Mouse (Mus musculus) CD8-positive naive resting alpha-beta T cell, adult 2 months (primary cell): ENCODE data around the gene Gm49336.

ENCODE experiments used
- DNase-seq, 2 experiments: peaks; one replicate each; pipeline ENCODE4 v3.0.0; 2022; ENCODE audit warnings: low read depth in 2 of 2, low spot score in 2 of 2

The Gm49336 gene

GRCm38 (mm10) chr14:60251281-60252003, at the start of gene Gm49336, which contains the start of gene Nupl1:
Gene Gm49336, minus strand, starts transcription at chr14:60251507.
Gene Nupl1, minus strand, starts transcription at chr14:60251431.
- peak; percentile 97 to 98 for DNase-seq

GRCm38 (mm10) chr14:60301024-60301423, 49.7 kb upstream of the Gm49336 start:
- no peak for DNase-seq

GRCm38 (mm10) chr14:60300224-60300991, 49.1 kb upstream of the Gm49336 start:
- DNase-seq = no peak

- DNase-seq = no peak
These were observed 44.2 kb upstream of the Gm49336 start for GRCm38 (mm10) chr14:60295531-60295930.

GRCm38 (mm10) chr14:60290363-60290762, 39.1 kb upstream of the Gm49336 start:
- DNase-seq = no peak

- no peak for DNase-seq
These were observed 35.0 kb upstream of the Gm49336 start for GRCm38 (mm10) chr14:60286194-60286863.

GRCm38 (mm10) chr14:60275301-60276276, 24.3 kb upstream of the Gm49336 start:
- no peak for DNase-seq

GRCm38 (mm10) chr14:60273346-60273745, 22.0 kb upstream of the Gm49336 start:
- DNase-seq = no peak

- DNase-seq = peak; percentile 38 to 53
These were observed 18.0 kb upstream of the Gm49336 start for GRCm38 (mm10) chr14:60269333-60269732.

- DNase-seq = peak; percentile 91 to 94
These were observed 13.9 kb upstream of the Gm49336 start, which contains the start of gene Mtmr6 for GRCm38 (mm10) chr14:60264990-60265876. Gene Mtmr6, plus strand, starts transcription at chr14:60265228.

GRCm38 (mm10) chr14:60262316-60262715, 11.0 kb upstream of the Gm49336 start:
- DNase-seq = no peak

- DNase-seq = no peak
These were observed 6.5 kb upstream of the Gm49336 start for GRCm38 (mm10) chr14:60257851-60258250.

- no peak for DNase-seq
These were observed 5.8 kb upstream of the Gm49336 start for GRCm38 (mm10) chr14:60257101-60257500.

GRCm38 (mm10) chr14:60256356-60256755, 5.0 kb upstream of the Gm49336 start:
- no peak for DNase-seq

GRCm38 (mm10) chr14:60254774-60255173, 3.5 kb upstream of the Gm49336 start:
- DNase-seq = no peak

GRCm38 (mm10) chr14:60253466-60253865, 2.2 kb upstream of the Gm49336 start:
- DNase-seq = no peak

GRCm38 (mm10) chr14:60252004-60253000, 995 bp upstream of the Gm49336 start:
- DNase-seq = no peak

GRCm38 (mm10) chr14:60250879-60251278, 428 bp downstream of the Gm49336 start:
- no peak for DNase-seq
